Mouse (Mus musculus): Measurements from ENCODE around the gene Stoml1. TPM values are rescaled to one million over a fixed set of nuclear protein-coding genes. Genes with fewer than 3 reads are reported as not detected.
"Not testable (repeated sequence)": the region's sequence is repeated elsewhere in the genome, so short reads cannot be mapped to it uniquely, and the experiment has no call there.

The Stoml1 gene
- polyA plus RNA-seq, 1 experiment from 2014 or later, result 65.2 TPM

DNA sequence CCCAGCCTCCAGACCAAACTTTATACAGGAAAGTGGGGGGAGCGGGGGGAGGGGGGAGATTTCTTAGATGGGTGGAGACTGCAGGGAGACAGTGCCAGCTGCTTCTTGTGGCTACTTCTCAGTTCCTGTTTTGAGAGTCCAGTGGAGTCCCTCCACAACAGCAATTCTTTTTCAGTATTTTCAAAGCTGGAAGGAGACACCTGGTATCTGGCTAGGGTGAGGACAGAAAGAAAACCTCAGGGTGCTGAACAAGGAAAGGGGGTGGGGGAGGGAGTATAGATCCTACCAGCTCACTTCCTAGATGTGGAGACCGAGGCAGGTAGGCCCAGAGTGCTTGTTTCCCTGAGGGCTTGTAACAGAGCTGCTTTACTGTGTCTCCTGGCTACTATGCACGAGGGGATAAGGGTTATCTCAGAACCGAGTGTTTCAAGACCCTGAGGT lies 13.6 kb downstream of the Stoml1 start:
- 39% methylated on average over 4 of the region's 4 CpGs for WGBS
- H3K36me3 ChIP-seq, result peaks cover 18% of the 10 kb centered on the region

DNA sequence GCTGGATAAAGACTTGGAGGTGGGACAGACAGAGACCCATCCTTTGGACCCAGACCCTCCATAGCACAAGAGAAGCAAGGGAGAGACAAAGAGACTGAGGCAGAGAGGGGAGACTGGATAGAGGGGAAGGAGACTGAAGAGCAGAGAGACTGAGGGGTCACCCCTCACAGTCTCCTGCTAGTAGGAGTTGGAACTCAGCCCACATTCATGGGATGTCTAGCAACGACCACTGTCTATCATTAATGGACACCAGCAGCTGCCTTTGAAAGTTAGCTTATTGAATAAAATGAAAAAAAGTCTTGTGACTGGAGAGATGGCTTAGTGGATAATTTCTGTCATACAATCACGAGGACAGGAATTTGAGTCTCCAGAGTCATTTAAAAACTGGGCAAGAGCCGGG lies 14.1 kb downstream of the Stoml1 start:
- Histone ChIP-seq H3K27ac (replicated peaks) (0 out of 2 replicates have a peak overlapping the region, but pooled peaks have one; percentile 10), H3K4me3 (no peak overlapping the region), H3K27me3 (no peaks in the 10 kb centered on the region), H3K9me3 (no peaks in the 10 kb centered on the region), H3K36me3 (peaks cover 14% of the 10 kb centered on the region), H3K4me2 (replicated peaks) (no peak overlapping the region), H3K9ac (replicated peaks) (no peak overlapping the region), H3K4me1 (no peaks in the 10 kb centered on the region)
- no peak for ATAC-seq (ENCODE audit: low FRiP score, low read depth)
- WGBS, result 84% methylated on average over 3 of the region's 3 CpGs

More for the DNA sequence above, 13.6 kb downstream of the Stoml1 start:
- 0 out of 2 replicates have a peak overlapping the region, but pooled peaks have one; percentile 10 for H3K27ac ChIP-seq (replicated peaks)
- H3K9ac ChIP-seq (replicated peaks), result no peak overlapping the region
- H3K4me3 ChIP-seq, result no peak overlapping the region
- no peaks in the 10 kb centered on the region for H3K4me1 ChIP-seq
- no peaks in the 10 kb centered on the region for H3K27me3 ChIP-seq
- no peak overlapping the region for H3K4me2 ChIP-seq (replicated peaks)
- no peaks in the 10 kb centered on the region for H3K9me3 ChIP-seq
- no peak for ATAC-seq (ENCODE audit: low FRiP score, low read depth)

DNA sequence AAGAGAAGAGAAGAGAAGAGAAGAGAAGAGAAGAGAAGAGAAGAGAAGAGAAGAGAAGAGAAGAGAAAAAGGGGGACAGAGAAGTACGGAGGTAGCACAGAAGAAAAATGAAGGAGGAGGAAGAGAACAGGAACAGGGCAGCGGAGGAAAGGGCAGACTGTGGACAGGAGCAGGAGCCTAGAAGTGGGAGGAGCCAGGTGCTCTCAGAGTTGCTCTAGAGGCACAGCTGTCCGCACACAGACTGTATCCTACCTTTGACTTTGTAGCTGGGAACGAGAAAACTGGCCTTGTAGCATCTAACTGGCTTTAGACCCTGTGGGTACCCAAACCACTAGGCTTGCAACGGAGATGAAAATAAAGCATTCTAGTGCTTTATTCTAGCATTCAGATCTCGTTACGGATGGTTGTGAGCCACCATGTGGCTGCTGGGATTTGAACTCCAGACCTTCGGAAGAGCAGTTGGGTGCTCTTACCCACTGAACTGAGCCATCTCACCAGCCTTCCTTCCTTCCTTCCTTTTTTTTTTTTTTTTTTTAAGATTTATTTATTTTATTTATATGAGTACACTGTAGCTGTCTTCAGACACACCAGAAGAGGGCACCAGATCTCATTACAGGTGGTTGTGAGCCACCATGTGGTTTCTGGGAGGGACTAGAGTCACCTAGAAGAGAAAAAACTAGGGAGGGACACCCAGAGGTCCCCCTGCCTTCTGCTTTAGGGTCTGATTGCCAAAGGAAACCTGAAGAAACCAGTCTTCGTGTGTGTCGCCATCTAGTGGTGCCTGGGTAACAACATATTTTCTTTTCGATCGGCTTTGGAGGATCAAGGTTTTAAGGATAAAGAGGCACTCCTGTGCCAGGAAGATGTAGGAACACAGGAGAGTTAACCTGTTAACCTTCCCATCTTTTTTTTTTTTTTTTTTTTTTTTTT lies 15.7 kb downstream of the Stoml1 start:
- Histone ChIP-seq H3K27ac (replicated peaks) (no peak overlapping the region), H3K4me2 (replicated peaks) (no peak overlapping the region), H3K9ac (replicated peaks) (no peak overlapping the region), H3K9me3 (no peaks in the 10 kb centered on the region), H3K36me3 (0 out of 2 replicates have a peak, but pooled peaks cover 5% of the 10 kb centered on the region), H3K4me1 (no peaks in the 10 kb centered on the region), H3K4me3 (no peak overlapping the region), H3K27me3 (no peaks in the 10 kb centered on the region)
- whole genome bisulfite sequencing, result 60% methylated on average over 12 of the region's 12 CpGs
- ATAC-seq (ENCODE audit: low FRiP score, low read depth), result no peak

GRCm38 (mm10) chr9:58270081-58270480 lies 17.1 kb downstream of the Stoml1 start:
- H3K9me3 ChIP-seq, result no peaks in the 10 kb centered on the region
- H3K27ac ChIP-seq (replicated peaks), result no peak overlapping the region
- WGBS, result 61% methylated on average over 3 of the region's 3 CpGs
- no peak overlapping the region for H3K4me2 ChIP-seq (replicated peaks)
- H3K4me3 ChIP-seq, result no peak overlapping the region
- peaks cover 2% of the 10 kb centered on the region for H3K4me1 ChIP-seq
- no peak for ATAC-seq (ENCODE audit: low FRiP score, low read depth)
- H3K36me3 ChIP-seq, result no peaks in the 10 kb centered on the region
- H3K9ac ChIP-seq (replicated peaks), result no peak overlapping the region
- H3K27me3 ChIP-seq, result no peaks in the 10 kb centered on the region

DNA sequence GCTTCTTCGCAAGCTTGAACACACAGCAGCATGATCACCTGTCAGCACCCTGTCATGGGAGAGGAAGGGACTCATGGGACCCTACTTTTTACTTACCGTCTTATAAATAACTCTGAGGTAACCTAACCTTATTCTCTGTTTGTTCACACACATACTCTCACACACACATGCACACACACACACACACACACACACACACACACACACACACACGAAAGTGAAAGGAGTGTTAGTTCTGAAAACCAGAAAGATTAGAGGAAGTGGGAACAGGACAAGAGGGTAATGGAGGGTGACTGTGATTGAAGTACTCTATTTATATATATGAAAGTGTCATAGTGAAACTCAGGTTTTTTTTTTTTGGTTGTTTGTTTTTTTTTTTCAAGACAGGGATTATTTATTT lies 18.1 kb downstream of the Stoml1 start:
- Histone ChIP-seq H3K9ac (replicated peaks) (no peak overlapping the region), H3K4me2 (replicated peaks) (no peak overlapping the region), H3K9me3 (no peaks in the 10 kb centered on the region), H3K27ac (replicated peaks) (no peak overlapping the region), H3K4me1 (peaks cover 9% of the 10 kb centered on the region), H3K27me3 (no peaks in the 10 kb centered on the region), H3K36me3 (no peaks in the 10 kb centered on the region), H3K4me3 (no peak overlapping the region)
- no peak for ATAC-seq (ENCODE audit: low FRiP score, low read depth)
- WGBS, result 83% methylated on average over 3 of the region's 3 CpGs

- H3K4me2 ChIP-seq (replicated peaks); H3K4me1 ChIP-seq; H3K4me3 ChIP-seq; ATAC-seq (ENCODE audit: low FRiP score, low read depth); H3K9ac ChIP-seq (replicated peaks); H3K27ac ChIP-seq (replicated peaks); H3K9me3 ChIP-seq; H3K36me3 ChIP-seq; H3K27me3 ChIP-seq: not testable (repeated sequence)
- WGBS, result 94% methylated on average over 9 of the region's 9 CpGs
Observed at GRCm38 (mm10) chr9:58271551-58271950, 18.6 kb downstream of the Stoml1 start.

DNA sequence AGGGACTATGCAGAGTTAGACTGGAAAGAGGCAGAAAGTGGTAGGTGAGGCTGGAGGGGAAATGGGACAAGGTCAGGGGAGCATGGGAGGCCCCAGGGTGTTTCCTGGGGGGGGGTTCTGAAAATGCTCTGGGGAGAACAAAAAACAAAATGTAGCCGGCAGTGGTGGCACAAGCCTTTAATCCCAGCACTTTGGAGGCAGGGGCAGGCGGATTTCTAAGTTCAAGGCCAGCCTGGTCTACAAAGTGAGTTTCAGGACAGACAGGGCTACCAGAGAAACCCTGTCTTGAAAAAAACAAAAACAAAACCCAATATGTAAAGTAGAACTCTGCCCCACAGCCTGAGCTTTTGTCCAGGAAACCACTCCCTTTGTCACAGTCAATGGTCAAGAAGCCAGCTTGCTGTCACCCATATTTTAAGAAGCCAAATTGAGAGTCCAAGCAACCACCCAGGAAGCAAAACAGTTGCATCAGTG lies 19.1 kb downstream of the Stoml1 start:
- H3K36me3 ChIP-seq, result no peaks in the 10 kb centered on the region
- peaks cover 9% of the 10 kb centered on the region for H3K4me1 ChIP-seq
- H3K27ac ChIP-seq (replicated peaks), result no peak overlapping the region
- 71% methylated on average over 2 of the region's 2 CpGs for WGBS
- ATAC-seq (ENCODE audit: low FRiP score, low read depth), result no peak
- no peak overlapping the region for H3K4me3 ChIP-seq
- H3K9ac ChIP-seq (replicated peaks), result no peak overlapping the region
- H3K9me3 ChIP-seq, result no peaks in the 10 kb centered on the region
- H3K4me2 ChIP-seq (replicated peaks), result no peak overlapping the region
- no peaks in the 10 kb centered on the region for H3K27me3 ChIP-seq

GRCm38 (mm10) chr9:58272855-58273254 lies 19.9 kb downstream of the Stoml1 start:
- H3K27me3 ChIP-seq, result no peaks in the 10 kb centered on the region
- no peak for ATAC-seq (ENCODE audit: low FRiP score, low read depth)
- H3K9me3 ChIP-seq, result no peaks in the 10 kb centered on the region
- 77% methylated on average over 9 of the region's 9 CpGs for WGBS
- no peak overlapping the region for H3K4me3 ChIP-seq
- no peak overlapping the region for H3K27ac ChIP-seq (replicated peaks)
- no peak overlapping the region for H3K4me2 ChIP-seq (replicated peaks)
- H3K9ac ChIP-seq (replicated peaks), result no peak overlapping the region
- peaks cover 9% of the 10 kb centered on the region for H3K4me1 ChIP-seq
- no peaks in the 10 kb centered on the region for H3K36me3 ChIP-seq

DNA sequence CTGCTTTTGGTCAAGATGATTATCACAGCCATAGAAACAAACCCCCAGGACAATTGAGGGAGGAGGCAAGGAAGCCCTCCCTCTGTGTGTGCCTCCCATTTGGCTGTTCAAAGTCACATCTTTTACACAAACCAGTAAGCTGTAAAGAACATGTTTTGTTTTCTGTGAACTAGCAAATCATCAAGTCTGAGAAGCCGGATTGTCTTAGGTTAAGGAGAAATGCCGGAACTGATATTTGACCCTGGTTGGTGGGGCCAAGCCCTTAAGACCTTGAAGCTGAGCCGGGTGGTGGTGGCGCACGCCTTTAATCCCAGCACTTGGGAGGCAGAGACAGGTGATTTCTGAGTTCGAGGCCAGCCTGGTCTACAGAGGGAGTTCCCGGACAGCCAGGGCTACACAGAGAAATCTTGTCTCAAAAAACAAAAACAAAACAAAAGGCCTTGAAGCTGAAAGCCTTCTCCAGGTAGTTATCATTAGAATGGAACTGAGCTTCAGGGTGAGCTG lies 21.2 kb downstream of the Stoml1 start:
- Histone ChIP-seq H3K36me3 (no peaks in the 10 kb centered on the region), H3K4me2 (replicated peaks) (no peak overlapping the region), H3K4me1 (peaks cover 9% of the 10 kb centered on the region), H3K4me3 (no peak overlapping the region), H3K9me3 (no peaks in the 10 kb centered on the region), H3K9ac (replicated peaks) (no peak overlapping the region), H3K27me3 (no peaks in the 10 kb centered on the region), H3K27ac (replicated peaks) (no peak overlapping the region)
- ATAC-seq (ENCODE audit: low FRiP score, low read depth), result no peak
- WGBS, result 84% methylated on average over 7 of the region's 7 CpGs

DNA sequence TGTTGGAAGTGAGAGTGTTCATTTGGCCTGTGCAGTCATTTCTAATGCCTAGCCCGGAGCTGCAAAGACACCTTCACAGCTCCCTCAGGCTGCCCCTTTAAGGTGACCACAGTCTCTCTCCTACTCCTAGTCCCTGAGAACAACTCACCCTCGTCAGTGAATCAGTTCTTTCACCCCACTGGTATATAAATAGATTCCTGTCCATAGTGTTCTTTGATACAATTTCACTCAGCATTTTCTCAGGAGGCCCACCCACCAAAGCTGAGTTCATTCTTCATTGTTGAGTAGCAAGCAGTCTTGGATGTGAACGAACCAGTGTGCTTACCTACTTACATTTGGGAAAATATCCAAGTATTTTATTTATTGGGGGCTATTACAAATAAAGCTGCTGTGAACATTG lies 21.7 kb downstream of the Stoml1 start:
- H3K9ac ChIP-seq (replicated peaks), result no peak overlapping the region
- no peaks in the 10 kb centered on the region for H3K27me3 ChIP-seq
- no peak overlapping the region for H3K27ac ChIP-seq (replicated peaks)
- H3K9me3 ChIP-seq, result no peaks in the 10 kb centered on the region
- H3K36me3 ChIP-seq, result no peaks in the 10 kb centered on the region
- H3K4me3 ChIP-seq, result no peak overlapping the region
- H3K4me1 ChIP-seq, result peaks cover 9% of the 10 kb centered on the region
- no peak overlapping the region for H3K4me2 ChIP-seq (replicated peaks)
- WGBS, result 62% methylated on average over 3 of the region's 3 CpGs
- ATAC-seq (ENCODE audit: low FRiP score, low read depth), result no peak

DNA sequence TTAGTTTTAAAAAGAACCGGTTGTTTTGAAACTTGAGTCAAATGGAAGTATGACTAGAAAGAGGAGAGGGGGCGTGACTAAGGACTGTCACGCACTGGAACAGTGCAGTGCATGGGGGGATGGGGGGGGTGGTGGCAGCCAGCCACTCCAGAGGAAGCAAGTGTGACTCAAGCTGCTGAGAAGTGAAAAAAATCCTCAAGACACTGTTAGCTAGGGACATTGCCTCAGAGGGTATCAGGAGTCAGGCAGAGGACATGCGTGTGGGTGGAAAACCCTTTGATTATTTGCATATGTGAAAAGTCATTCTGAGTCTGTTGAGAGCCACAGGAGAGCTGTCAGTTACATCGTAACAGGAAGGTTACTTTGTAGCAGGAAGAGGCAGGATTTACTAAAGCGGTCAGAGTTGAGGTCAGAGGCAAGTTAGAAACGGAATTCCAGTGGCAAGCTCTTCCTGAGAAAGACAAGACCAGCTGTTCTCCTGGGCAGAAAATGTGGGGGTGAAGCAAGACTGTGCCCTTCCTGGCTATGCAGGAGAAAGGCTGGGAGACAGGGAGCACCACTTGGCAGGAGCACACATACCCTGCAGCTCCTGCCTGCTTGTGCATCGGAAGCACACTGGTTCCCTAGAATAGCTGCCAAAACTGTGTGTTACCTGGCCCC lies 22.3 kb downstream of the Stoml1 start:
- no peak overlapping the region for H3K4me3 ChIP-seq
- no peaks in the 10 kb centered on the region for H3K27me3 ChIP-seq
- H3K4me2 ChIP-seq (replicated peaks), result no peak overlapping the region
- H3K9me3 ChIP-seq, result no peaks in the 10 kb centered on the region
- 48% methylated on average over 8 of the region's 8 CpGs for WGBS
- H3K27ac ChIP-seq (replicated peaks), result no peak overlapping the region
- H3K4me1 ChIP-seq, result peaks cover 10% of the 10 kb centered on the region
- H3K9ac ChIP-seq (replicated peaks), result 0 out of 2 replicates have a peak overlapping the region, but pooled peaks have one; percentile 15
- ATAC-seq (ENCODE audit: low FRiP score, low read depth), result no peak
- no peaks in the 10 kb centered on the region for H3K36me3 ChIP-seq

DNA sequence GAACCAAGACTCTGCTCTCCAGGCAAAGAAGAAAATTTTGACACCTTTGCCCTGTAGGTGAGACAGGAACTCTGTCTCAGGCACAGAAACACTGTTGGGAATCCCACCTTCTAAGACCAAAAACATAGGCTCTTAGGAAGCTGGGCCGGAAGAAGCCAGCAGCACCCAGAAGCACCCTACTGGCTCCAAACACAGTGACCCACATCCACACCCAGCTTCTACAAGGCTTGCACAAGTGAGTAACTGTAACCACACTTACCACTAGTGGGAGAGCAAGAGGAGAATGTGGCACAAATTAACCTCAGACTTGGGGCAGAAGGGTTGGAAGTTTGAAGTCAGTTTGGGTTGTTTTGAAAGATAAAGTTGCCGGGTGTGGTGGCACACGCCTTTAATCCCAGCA lies 22.8 kb downstream of the Stoml1 start:
- H3K4me2 ChIP-seq (replicated peaks), result no peak overlapping the region

More for the DNA sequence above, 22.8 kb downstream of the Stoml1 start:
- ATAC-seq (ENCODE audit: low FRiP score, low read depth), result no peak
- no peak overlapping the region for H3K27ac ChIP-seq (replicated peaks)
- 85% methylated on average over 3 of the region's 3 CpGs for WGBS
- H3K4me1 ChIP-seq, result peaks cover 12% of the 10 kb centered on the region
- no peaks in the 10 kb centered on the region for H3K36me3 ChIP-seq
- H3K27me3 ChIP-seq, result no peaks in the 10 kb centered on the region
- no peak overlapping the region for H3K4me3 ChIP-seq
- H3K9me3 ChIP-seq, result no peaks in the 10 kb centered on the region
- 0 out of 2 replicates have a peak overlapping the region, but pooled peaks have one; percentile 15 for H3K9ac ChIP-seq (replicated peaks)
